Mouse (Mus musculus) right cerebral cortex, postnatal 4 days (tissue): Measurements from ENCODE around the gene Zbtb48.
A peak's percentile ranks its signal among the peaks of the same experiment; 100 is the strongest.

ENCODE experiments used
- DNase-seq: peaks from one replicate; pipeline ENCODE4 v3.0.0-alpha.2; 2022

Gene Zbtb48

DNA sequence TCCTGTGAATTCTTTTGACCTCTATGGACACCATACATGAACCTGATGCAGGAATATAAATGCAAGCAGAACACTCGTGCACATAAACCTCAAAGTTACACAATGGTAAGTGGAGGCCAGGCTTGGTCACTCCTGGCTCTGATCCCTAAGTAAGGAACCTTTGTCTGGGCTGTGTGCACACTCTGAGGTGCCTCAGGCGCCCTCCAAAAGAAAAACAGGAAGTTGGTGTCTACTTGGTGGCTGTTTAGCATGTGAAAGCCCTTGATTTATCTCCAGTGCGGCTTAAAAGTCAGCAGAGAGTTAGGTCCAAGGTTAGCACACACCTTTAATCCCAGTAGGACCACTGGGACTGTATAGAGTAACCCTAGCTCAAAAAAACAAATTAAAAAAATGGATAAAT, 28.0 kb downstream of the Zbtb48 start:
- DNase-seq: no peak

DNA sequence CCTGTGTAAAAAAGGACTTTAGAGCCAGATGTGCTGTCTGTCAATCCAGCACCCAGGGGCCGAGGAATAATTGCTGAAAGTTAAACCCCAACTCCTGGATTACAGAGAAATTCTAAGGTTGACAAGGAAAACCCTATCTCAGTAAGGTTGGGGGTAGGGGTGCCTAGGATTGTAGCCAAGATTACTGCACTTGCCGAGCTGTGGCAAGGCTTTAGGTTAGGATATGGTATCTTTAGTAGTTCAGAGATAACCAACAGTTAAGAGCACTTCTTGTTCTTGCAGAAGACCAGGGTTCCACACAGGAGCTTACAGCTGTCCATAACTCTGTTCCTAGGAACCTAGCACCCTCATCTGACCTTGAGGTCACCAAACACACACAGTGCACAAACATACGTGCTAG, 29.8 kb downstream of the Zbtb48 start:
- no peak for DNase-seq

DNA sequence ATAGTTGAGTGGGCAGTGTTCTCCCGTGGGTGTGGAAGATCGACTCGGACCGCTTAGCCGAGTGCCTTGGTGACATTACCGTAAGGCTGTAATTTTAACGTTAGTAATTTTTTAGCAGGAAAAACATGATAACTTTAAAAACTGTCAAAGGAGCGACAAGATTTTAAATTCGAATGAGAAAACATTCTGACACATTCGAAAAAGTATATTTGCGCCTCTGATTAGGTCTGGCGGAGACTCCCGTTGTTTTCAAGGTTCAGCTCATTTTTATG, 30.6 kb downstream of the Zbtb48 start:
- no peak for DNase-seq

DNA sequence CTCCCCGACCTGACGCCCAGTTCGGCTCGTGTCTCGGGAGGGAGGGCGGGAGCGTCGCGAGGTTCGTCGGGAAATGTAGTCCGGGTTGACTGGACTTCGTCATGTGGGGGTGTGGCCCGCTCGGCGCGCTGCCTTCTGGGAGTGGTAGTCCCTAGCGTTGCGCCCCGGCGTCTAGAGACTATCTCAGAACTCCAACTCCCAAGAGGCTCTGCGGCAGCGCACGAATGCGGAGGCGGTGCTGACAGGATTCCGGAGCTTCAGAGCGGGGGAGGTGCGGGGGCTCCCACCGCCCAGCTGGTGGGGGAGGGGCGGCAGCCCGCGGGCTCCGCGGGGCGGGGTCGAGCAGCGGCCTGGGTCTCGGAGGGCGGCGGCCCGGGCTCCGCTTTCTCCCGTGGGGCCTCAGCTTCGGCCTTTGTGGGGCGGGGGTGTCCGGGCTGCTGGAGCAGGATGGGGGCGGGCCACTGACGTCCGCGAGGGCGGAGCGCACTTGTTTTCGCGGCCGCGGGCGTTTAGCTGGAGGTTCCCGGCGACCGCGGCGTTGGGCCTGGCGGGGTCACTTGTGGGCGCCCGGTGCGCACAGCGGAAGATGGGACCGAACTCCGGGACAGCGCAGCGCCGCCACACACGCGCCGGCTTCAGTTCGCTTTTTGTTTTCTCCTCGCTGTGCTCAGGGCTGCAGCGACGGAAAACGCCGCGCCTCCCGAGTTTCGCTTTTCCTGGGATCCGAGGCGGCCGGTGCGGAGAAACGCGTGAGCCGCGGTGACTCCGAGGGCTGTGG, 31.1 kb downstream of the Zbtb48 start, which contains the start of gene Phf13:
Phf13 (minus strand) TSS at position 86 of the 778 bp plus-strand sequence.
- peak; percentile 97 for DNase-seq

DNA sequence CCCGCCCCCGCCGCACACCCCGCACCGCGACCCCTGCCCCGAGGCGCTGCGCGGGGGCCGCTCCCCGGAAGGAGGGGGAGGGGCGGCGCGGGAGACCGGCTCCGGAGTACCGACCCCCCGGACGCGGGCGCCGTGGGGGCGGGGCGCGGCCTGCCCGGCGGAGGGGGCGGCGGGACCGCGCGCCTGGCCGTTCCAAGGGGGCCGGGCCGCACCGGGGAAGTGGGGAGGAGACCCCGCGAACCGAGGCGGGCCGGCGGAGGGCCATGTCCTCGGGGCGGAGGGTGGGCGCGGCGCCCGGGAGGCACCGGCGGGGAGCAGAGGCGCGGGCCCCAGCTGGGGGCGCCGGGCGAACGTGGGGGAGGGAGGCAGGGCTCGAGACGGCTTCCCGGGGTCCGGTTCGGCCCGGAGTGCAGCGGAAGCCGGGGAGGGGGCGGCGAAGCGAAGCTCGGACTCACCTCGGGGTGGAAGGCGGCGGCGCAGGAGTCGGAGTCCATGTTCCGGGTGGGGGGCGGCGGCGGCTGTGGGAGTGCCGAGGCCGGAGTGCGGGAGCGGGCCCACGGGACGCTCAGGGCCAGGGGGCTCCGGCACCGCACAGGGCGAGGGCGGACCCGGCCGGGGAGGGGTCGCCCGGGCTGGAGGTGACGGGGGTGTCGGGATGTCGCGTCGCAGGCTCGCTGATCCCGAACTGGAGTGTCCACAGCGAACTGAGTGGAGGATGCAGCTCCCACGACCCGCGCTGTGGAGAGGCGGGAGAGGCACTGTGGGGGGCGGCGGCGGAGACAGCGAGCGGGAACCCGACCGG, 31.9 kb downstream of the Zbtb48 start:
- peak; percentile 42 for DNase-seq

DNA sequence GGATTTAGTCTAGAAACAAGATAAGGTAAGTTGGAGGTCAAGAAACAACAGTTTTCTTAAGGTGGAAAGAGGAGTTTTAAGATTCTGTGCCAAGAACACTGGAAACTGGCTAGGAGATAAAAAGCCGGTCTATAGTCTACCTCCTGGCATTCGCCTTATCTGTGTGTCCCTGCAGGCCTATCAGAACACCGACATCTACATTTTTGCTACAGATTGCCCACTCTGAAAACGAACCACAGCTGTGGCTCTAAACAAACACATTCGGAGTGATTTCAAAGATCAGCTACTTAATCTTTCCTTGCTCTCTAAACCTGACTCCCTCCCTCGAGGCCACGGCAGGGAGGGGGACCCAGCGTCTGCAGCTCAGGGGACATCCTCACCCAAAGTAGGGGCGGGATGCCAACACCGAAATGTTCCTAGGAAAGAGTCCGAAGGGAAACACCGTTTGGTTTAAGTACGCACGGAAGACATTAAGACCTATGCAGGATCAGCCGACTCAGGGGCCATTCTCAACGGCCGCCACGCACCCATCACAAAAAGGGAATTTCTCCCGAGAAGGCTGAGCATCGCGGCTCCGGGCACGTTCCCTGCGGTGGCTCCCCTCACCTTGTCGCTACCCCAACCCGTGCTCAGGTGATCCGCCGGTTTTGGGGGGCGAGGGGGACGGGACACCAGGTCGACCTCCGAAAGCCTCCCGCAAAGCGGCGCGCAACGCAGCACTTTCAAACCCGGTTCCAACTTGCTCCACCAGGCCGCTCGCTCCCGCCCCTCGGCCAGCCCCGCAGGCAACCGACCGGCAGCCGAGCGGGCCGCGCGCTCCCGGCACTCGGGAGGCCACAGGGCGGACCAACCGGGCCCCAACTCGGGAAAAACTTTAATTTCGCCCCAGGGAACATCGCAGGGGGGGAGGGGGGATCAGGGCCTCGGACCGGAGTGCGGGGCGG, 33.0 kb downstream of the Zbtb48 start:
- no peak for DNase-seq

DNA sequence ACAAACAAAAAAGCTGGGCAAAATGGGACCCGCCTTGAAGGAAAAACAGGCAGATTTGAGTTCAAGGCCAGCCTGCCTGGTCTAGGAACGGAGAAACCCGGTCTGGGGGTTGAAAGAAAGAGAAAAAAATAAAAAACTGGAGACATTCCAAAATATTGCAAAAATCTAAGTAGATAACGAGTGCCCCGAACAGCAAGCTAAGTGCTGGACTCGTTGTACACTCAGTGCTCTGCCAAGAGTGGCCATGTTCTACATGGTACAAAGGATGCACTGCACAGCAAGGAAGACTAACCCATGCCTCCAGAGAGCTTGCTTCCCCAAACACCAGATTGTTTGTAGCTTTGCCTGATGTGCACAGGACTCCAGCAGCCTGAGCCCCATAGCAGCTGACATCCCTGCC, 34.4 kb downstream of the Zbtb48 start:
- DNase-seq: no peak

DNA sequence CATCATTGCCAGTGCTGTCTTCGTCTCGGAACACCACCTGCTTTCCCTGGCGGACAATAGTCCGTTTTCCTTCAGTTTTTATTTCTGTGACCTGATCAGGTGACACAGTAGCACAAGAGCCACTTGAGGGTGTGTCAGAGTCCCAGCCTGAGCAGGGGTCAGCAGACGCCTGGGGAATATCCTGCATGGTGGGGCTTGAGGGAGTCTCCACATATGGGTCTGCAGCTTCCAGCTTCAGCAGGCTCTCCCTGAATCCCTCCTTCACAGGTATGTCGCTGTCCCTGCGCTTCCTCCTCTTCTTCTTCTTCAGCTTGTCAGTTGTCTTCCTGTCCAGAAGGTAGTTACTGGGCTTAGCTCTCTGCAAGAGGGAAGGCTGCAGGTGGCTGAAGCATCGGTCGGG, 35.4 kb downstream of the Zbtb48 start:
- DNase-seq: no peak

DNA sequence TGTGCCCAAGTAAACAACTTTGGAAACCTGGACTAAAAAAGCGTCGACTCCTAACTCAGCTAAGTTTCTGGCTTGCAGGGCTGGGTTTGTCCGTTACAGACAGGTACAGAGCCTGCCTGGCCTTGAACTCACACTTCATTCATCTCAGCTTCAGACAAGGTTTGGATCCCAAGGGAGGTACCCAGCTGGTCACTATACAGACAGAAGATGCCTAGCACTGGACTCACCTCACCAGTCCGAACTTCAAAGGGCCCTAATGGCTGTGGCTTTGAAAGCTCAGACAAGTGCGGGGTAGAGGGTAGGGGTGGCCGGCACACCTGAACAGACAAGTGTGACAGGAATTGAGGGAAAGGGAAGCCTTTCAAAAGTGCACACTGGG, 38.4 kb downstream of the Zbtb48 start:
- no peak for DNase-seq

DNA sequence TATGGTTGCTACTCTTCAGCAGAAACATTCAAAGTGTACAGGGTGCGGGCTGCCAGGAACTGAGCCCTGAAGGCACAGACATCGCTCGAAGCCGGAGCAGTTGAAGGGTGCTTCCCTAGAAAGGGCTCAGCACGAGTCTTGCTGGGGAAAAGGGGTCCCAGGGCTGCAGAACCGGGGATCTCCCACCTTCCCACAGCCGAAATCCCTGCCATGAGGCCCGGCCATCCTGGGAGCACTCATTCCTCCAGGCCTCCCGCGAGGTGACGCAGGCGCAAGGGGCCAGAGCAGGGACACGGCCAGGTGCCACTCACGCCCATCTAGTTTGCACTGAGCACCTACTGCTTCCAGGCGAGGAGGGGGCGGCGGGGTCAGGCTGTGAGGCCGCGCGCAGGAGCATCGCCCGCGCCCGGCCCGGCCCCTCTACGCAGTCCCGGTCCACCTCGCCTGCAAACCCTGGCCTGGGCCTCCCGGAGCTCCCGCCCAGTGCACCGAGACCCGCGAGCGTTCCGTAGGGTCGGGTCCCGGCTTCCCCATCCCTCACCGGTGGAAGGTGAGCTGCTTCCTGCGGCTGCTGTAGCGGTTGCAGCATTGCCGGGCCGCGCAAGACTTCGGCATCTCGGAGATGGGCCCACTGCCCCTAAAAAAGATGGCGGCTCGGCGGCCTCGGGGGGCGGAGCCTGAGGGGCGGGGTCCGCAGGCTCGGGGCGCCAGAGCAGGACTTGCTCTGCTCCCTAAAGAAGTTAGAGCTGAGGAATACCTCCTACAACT, 38.9 kb downstream of the Zbtb48 start, which contains the start of gene Thap3:
Thap3 (minus strand) TSS at position 656 of the 768 bp plus-strand sequence.
- DNase-seq: peak; percentile 82

DNA sequence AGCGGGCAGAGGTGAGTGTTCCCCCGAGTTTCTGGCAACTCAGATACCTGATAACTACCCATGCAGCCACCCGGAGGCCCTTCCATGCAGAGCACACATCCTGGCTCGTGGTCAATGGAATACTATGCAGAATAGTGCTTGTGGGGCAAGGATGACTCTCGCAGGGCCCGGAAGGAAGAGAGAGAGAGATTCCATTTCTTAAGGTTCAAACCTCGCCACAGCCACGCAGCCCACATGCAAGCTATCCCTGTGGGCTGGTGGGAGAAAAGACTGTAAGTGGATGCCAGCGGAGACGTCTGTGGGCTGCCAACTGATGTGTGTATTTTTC, 39.5 kb downstream of the Zbtb48 start:
- DNase-seq: no peak

DNA sequence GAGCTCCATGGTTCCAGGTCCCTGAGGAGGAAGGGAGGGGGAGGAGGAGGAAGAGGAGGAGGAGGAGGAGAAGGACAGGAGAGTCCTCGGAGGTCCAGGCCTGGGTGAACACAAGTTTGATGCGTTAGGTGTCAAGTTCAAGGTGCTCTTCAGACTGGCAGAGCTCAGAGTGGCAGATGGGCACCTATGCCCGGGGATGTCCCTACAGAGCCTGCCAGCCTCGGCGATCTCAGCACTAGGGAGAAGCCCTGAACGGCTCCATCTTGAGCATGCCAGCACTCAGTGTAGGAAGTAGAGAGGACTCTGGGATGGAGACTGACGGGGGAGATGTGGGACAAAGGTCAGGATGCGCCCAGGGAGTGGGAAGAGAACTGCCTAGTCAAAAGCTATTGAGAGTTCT, 40.8 kb downstream of the Zbtb48 start:
- DNase-seq: no peak

DNA sequence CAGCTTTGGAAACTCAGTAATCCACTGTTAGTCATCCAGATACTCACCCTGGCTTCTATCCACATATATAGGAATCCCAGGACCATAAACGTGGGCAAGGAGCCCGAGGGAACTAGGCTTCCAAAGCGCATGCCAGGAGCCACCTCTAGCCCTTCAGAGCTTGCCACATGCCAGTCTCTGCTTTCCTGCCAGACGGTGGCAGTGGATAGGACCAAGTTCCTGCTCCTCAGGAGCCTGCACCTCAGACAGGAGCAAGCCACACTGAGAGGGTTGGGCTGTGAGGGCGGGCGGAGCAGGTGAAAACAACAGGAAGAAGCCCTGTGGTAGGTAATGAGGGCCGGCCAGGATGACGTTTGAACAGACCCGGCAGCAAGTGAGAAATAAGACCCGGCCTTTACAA, 41.6 kb downstream of the Zbtb48 start:
- no peak for DNase-seq

DNA sequence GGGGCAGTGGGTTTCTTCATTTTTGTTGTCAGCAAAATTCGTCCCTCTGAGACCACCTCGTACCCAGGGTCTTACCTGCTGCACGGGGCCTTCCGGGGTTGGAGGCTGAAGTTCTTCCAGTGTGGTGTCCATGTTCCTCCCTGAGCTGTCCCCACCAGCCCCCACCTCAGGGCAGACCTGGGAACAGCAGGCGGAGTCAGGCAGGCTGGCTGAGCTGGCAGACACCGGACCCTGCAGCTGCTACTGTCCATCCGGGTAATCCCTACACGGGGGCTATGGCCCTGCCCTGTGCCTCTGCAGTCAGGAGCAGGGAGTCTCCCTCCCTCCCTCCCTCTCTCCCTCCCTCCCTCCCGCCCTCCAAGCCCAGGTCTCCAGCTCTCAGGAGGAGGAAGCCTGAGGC, 43.9 kb downstream of the Zbtb48 start:
- DNase-seq: no peak

DNA sequence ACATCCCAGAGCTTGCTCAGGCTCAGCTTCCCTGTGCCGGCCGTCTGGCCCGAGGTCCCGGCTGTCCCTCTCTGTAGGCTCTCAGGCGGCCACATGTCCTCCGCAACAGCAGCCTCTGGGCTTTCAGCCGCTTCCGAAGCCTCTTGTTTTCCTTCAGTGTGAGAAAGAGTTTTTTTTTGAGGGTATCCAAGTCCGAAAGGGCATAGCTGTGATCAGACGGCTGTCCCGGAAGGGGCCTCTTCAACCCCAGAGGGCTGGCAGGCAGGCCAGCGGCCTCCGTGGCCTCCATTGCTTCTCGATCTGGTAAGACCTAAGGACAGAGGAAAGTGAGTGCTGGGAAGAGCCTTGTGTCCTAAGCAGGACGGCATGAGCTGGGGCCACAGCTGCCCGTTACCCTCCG, 44.4 kb downstream of the Zbtb48 start:
- no peak for DNase-seq

DNA sequence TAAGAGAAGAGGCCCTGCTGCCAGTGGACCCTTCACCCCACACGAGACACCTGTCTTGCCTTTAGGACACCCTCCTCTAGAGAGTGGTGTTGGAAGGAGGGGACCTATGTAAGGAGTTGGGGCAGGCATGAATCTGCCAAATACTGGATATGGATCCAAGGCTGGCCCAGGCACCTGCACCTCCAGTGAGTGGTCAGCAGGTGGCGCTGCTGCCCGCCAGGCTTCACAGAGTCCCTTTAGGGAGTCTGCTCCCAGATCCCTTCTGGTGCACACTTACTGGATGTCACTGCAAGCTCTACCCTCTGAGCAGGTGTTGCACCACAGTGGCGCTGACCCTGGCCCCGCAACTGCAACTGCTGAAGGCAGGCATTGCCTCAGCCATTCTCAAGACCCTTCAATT, 46.1 kb downstream of the Zbtb48 start:
- DNase-seq: peak; percentile 81

DNA sequence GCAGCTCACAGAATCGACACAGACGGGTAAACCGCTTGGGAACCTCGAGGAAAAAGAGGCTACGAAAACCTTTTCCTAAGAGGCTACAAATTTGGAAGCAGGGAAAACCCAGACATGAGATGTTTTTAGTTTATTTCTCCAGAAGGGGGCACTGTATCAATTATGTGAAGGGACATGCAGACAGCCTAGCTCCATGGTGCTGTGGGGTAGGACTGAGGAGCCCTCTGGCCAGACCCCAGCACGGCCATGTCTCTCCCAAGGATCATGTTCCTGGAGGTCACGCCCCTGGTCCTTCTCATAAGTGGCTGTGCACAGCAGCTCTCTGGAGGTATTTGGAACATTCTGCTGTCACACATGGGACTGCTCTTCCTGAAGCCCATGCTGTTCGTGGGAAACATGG, 46.8 kb downstream of the Zbtb48 start:
- DNase-seq: no peak

DNA sequence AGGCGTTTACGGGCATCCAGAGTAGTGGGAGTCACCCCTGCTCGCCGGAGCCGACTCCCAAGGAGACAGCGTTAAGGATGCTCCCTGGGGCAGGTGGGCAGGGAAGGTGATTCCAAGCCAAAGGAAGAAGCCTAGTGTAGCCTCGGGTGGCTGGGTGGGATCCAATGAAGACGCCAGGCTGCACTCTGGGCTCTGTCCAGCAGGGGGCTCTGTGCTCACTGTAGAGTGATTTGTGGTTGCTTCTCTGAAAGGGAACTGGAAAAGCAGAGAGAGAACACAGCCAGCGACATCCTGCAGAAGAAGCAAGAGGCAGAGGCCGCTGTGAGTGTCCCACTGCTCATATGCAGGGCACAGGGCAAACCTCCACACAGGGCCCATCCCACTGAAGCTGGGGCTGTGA, 49.7 kb downstream of the Zbtb48 start:
- peak; percentile 97 for DNase-seq

DNA sequence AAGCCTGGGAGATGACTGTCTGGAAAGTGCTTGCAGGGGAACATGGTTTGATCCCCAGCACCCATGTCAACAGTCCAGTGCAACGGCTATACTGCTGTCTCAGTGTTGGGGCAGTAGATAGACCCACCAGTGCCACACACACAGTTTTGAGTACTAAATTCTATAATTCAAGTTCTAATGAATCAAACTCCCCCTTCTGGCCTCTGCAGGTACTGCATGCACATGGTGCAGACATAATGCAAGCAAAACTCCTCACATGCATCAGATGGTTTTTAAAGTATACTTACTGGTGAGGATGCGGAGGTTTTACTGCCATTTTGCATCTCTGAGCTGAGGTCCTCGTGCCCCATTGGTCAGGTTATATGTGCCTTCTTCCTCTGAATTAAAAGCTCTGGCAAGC, 52.0 kb downstream of the Zbtb48 start:
- peak; percentile 72 for DNase-seq

DNA sequence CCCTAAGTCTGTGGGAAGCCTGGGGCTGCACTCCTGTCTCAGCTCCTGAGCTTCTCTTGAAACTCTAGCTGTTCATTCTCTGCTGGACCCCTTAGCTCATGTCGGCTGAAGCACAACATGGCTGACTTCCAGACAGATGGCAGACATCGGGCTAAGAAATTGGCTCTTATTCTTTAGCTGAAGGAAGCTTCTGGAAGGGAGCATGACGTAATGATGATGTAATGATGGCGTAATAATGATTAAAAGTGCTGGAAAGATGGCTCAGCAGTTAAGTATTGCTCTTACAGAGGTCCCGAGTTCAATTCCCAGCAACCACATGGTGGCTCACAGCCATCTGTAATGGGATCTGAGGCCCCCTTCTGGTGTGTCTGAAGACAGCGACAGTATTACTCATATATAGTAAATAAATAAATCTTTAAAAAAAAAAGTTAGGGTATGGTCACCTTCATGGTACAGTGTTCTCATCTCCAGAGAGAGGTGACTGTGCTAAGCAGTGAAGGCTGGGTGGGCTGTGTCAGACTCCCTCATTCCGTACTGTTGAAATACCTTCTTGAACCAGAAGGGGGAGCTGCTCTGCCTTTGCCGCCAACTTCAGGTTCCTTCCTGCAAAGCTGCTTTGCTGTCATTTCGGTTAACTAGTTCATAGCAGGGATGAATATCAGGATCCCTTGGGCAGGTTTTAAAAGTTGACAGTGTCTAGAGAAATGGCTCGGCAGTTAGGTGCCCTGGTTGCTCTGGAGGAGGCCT, 55.1 kb downstream of the Zbtb48 start:
- DNase-seq: peak; percentile 49
